Mouse (Mus musculus): ENCODE results near the gene Fbxw10. TPM values are rescaled to one million over a fixed set of nuclear protein-coding genes. Genes with fewer than 3 reads are reported as not detected.

Fbxw10 gene
- total and polyA plus RNA-seq, 3 experiments, result 0.55 TPM; not detected in 2

GRCm38 (mm10) chr11:62827911-62828310 is 19.0 kb upstream of the Fbxw10 start:
- Histone ChIP-seq H3K4me1 (ENCODE audit: insufficient read depth, low read depth, low read length) (no peaks in the 10 kb centered on the region), H3K36me3 (replicated peaks) (peaks cover 21% of the 10 kb centered on the region), H3K9me3 (replicated peaks) (no peaks in the 10 kb centered on the region), H3K4me3 (ENCODE audit: low read depth, low read length) (no peak overlapping the region), H3K27me3 (ENCODE audit: insufficient read depth, low read length) (no peaks in the 10 kb centered on the region)
- ATAC-seq (ENCODE audit: extremely low read depth, insufficient number of reproducible peaks, low FRiP score, poor library complexity, severe bottlenecking) (no peak), DNase-seq (ENCODE audit: low spot score) (no peak)
- TF ChIP-seq GATA1 (IDR thresholded peaks at IDR 0.05; ENCODE audit: borderline replicate concordance, low read length), result no peak
- TF ChIP-seq GATA2 (IDR thresholded peaks at IDR 0.05; ENCODE audit: borderline replicate concordance, low read depth, low read length), result no peak
- TF ChIP-seq TAL1 (conservative IDR thresholded peaks at IDR 0.05; ENCODE audit: low read depth, low read length), result no peak
- TF ChIP-seq CTCF (IDR thresholded peaks at IDR 0.05; ENCODE audit: low read depth, low read length), result no peak
- no peak for TF ChIP-seq POLR2AphosphoS5 (IDR thresholded peaks at IDR 0.05; ENCODE audit: insufficient replicate concordance, low read depth, low read length)

GRCm38 (mm10) chr11:62830387-62830786 is 16.5 kb upstream of the Fbxw10 start:
- TF ChIP-seq TAL1 (conservative IDR thresholded peaks at IDR 0.05; ENCODE audit: low read depth, low read length) (no peak), GATA1 (IDR thresholded peaks at IDR 0.05; ENCODE audit: borderline replicate concordance, low read length) (no peak), CTCF (IDR thresholded peaks at IDR 0.05; ENCODE audit: low read depth, low read length) (no peak), GATA2 (IDR thresholded peaks at IDR 0.05; ENCODE audit: borderline replicate concordance, low read depth, low read length) (no peak)
- H3K4me3 ChIP-seq (ENCODE audit: low read depth, low read length), result no peak overlapping the region
- no peaks in the 10 kb centered on the region for H3K9me3 ChIP-seq (replicated peaks)
- peaks cover 28% of the 10 kb centered on the region for H3K36me3 ChIP-seq (replicated peaks)
- ATAC-seq (ENCODE audit: extremely low read depth, insufficient number of reproducible peaks, low FRiP score, poor library complexity, severe bottlenecking), result no peak
- no peak for DNase-seq (ENCODE audit: low spot score)
- H3K27me3 ChIP-seq (ENCODE audit: insufficient read depth, low read length), result no peaks in the 10 kb centered on the region
- no peaks in the 10 kb centered on the region for H3K4me1 ChIP-seq (ENCODE audit: insufficient read depth, low read depth, low read length)

- Histone ChIP-seq H3K27me3 (ENCODE audit: insufficient read depth, low read length) (no peaks in the 10 kb centered on the region), H3K4me3 (ENCODE audit: low read depth, low read length) (no peak overlapping the region), H3K4me1 (ENCODE audit: insufficient read depth, low read depth, low read length) (no peaks in the 10 kb centered on the region), H3K9me3 (replicated peaks) (no peaks in the 10 kb centered on the region), H3K36me3 (replicated peaks) (peaks cover 30% of the 10 kb centered on the region)
- ATAC-seq (ENCODE audit: extremely low read depth, insufficient number of reproducible peaks, low FRiP score, poor library complexity, severe bottlenecking) (no peak), DNase-seq (ENCODE audit: low spot score) (no peak)
- no peak for TF ChIP-seq TAL1 (conservative IDR thresholded peaks at IDR 0.05; ENCODE audit: low read depth, low read length)
- TF ChIP-seq GATA2 (IDR thresholded peaks at IDR 0.05; ENCODE audit: borderline replicate concordance, low read depth, low read length), result no peak
- TF ChIP-seq GATA1 (IDR thresholded peaks at IDR 0.05; ENCODE audit: borderline replicate concordance, low read length), result no peak
- no peak for TF ChIP-seq CTCF (IDR thresholded peaks at IDR 0.05; ENCODE audit: low read depth, low read length)
- no peak for TF ChIP-seq POLR2AphosphoS5 (IDR thresholded peaks at IDR 0.05; ENCODE audit: insufficient replicate concordance, low read depth, low read length)
Measured at GRCm38 (mm10) chr11:62831906-62832305, 15.0 kb upstream of the Fbxw10 start.

- no peak for TF ChIP-seq CTCF (IDR thresholded peaks at IDR 0.05; ENCODE audit: low read depth, low read length)
- Histone ChIP-seq H3K4me1 (ENCODE audit: insufficient read depth, low read depth, low read length) (no peaks in the 10 kb centered on the region), H3K4me3 (ENCODE audit: low read depth, low read length) (no peak overlapping the region), H3K9me3 (replicated peaks) (no peaks in the 10 kb centered on the region), H3K27me3 (ENCODE audit: insufficient read depth, low read length) (peaks cover 23% of the 10 kb centered on the region), H3K36me3 (replicated peaks) (peaks cover 11% of the 10 kb centered on the region)
- DNase-seq (ENCODE audit: low spot score), result no peak
- ATAC-seq (ENCODE audit: extremely low read depth, insufficient number of reproducible peaks, low FRiP score, poor library complexity, severe bottlenecking), result no peak
Measured at GRCm38 (mm10) chr11:62844562-62844961, 2.3 kb upstream of the Fbxw10 start.

- Histone ChIP-seq H3K36me3 (replicated peaks) (peaks cover 4% of the 10 kb centered on the region), H3K9me3 (replicated peaks) (no peaks in the 10 kb centered on the region), H3K27me3 (ENCODE audit: insufficient read depth, low read length) (peaks cover 23% of the 10 kb centered on the region), H3K4me1 (ENCODE audit: insufficient read depth, low read depth, low read length) (no peaks in the 10 kb centered on the region), H3K4me3 (ENCODE audit: low read depth, low read length) (no peak overlapping the region)
- ATAC-seq (ENCODE audit: extremely low read depth, insufficient number of reproducible peaks, low FRiP score, poor library complexity, severe bottlenecking) (no peak), DNase-seq (ENCODE audit: low spot score) (no peak)
- TF ChIP-seq TAL1 (conservative IDR thresholded peaks at IDR 0.05; ENCODE audit: low read depth, low read length), result no peak
Measured at GRCm38 (mm10) chr11:62845730-62846129, 1.1 kb upstream of the Fbxw10 start.

GRCm38 (mm10) chr11:62847655-62848191 is 854 bp downstream of the Fbxw10 start:
- Histone ChIP-seq H3K4me1 (ENCODE audit: insufficient read depth, low read depth, low read length) (no peaks in the 10 kb centered on the region), H3K36me3 (replicated peaks) (no peaks in the 10 kb centered on the region), H3K27me3 (ENCODE audit: insufficient read depth, low read length) (peaks cover 26% of the 10 kb centered on the region), H3K4me3 (ENCODE audit: low read depth, low read length) (no peak overlapping the region), H3K9me3 (replicated peaks) (no peaks in the 10 kb centered on the region)
- no peak for ATAC-seq (ENCODE audit: extremely low read depth, insufficient number of reproducible peaks, low FRiP score, poor library complexity, severe bottlenecking)
- no peak for DNase-seq (ENCODE audit: low spot score)
- TF ChIP-seq CTCF (IDR thresholded peaks at IDR 0.05; ENCODE audit: low read depth, low read length), result no peak
- no peak for TF ChIP-seq GATA1 (IDR thresholded peaks at IDR 0.05; ENCODE audit: borderline replicate concordance, low read length)
- no peak for TF ChIP-seq GATA2 (IDR thresholded peaks at IDR 0.05; ENCODE audit: borderline replicate concordance, low read depth, low read length)
- TF ChIP-seq POLR2AphosphoS5 (IDR thresholded peaks at IDR 0.05; ENCODE audit: insufficient replicate concordance, low read depth, low read length), result no peak
- no peak for TF ChIP-seq TAL1 (conservative IDR thresholded peaks at IDR 0.05; ENCODE audit: low read depth, low read length)

GRCm38 (mm10) chr11:62848301-62848700 is 1.4 kb downstream of the Fbxw10 start:
- no peak for DNase-seq (ENCODE audit: low spot score)
- H3K9me3 ChIP-seq (replicated peaks), result no peaks in the 10 kb centered on the region
- H3K27me3 ChIP-seq (ENCODE audit: insufficient read depth, low read length), result peaks cover 26% of the 10 kb centered on the region
- TF ChIP-seq POLR2AphosphoS5 (IDR thresholded peaks at IDR 0.05; ENCODE audit: insufficient replicate concordance, low read depth, low read length) (no peak), TAL1 (conservative IDR thresholded peaks at IDR 0.05; ENCODE audit: low read depth, low read length) (no peak), GATA2 (IDR thresholded peaks at IDR 0.05; ENCODE audit: borderline replicate concordance, low read depth, low read length) (no peak), CTCF (IDR thresholded peaks at IDR 0.05; ENCODE audit: low read depth, low read length) (no peak)
- ATAC-seq (ENCODE audit: extremely low read depth, insufficient number of reproducible peaks, low FRiP score, poor library complexity, severe bottlenecking), result no peak
- H3K36me3 ChIP-seq (replicated peaks), result no peaks in the 10 kb centered on the region
- no peaks in the 10 kb centered on the region for H3K4me1 ChIP-seq (ENCODE audit: insufficient read depth, low read depth, low read length)
- H3K4me3 ChIP-seq (ENCODE audit: low read depth, low read length), result no peak overlapping the region

All from G1E (cell line).